Mouse (Mus musculus): ENCODE results near the gene Mtmr10.

GRCm38 (mm10) chr7:64238410-64239086 lies 48.9 kb upstream of the Mtmr10 start:
- no peak for TF ChIP-seq CTCF (IDR thresholded peaks at IDR 0.05; ENCODE audit: low read depth)
- no peak for TF ChIP-seq EP300 (IDR thresholded peaks at IDR 0.05; ENCODE audit: low read depth)
